Mouse (Mus musculus): Measurements from ENCODE around the gene Gm37240. TPM values are rescaled to one million over a fixed set of nuclear protein-coding genes. Genes with fewer than 3 reads are reported as not detected.

Gm37240 gene
- total RNA-seq, 2 experiments from 2014 or later, result 38.8 to 39.2 TPM

DNA sequence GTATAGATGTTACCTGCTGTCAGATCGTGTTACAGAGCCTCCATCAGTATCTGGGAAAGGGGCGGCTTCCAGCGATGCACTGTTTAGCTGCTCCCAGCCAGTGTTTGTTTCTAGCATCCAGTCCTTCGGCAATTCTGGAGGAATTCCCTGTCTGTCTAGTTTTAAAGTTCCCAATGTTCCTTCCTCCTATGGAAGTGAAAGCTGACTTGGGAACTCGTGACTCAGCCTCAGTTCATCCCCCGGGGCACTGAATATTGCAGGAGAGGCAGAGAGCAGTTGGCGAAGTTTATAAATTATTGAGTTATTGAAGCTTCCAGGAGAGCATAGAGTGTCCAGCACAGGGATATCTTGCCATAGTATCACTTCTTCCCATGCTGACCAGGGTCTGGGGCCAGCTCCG is 697.5 kb downstream of the Gm37240 start:
- intact Hi-C loops (cut with DNase I), result no loop called here

GRCm38 (mm10) chr3:85188364-85188763 is 699.0 kb downstream of the Gm37240 start:
- intact Hi-C loops (cut with DNase I), result no loop called here
- no peak for DNase-seq (ENCODE audit: low spot score)

More for the DNA sequence above, 697.5 kb downstream of the Gm37240 start:
- DNase-seq (ENCODE audit: low spot score), result no peak

GRCm38 (mm10) chr3:85186661-85187076 is 700.6 kb downstream of the Gm37240 start:
- intact Hi-C loops (cut with DNase I), result no loop called here
- DNase-seq (ENCODE audit: low spot score), result no peak

DNA sequence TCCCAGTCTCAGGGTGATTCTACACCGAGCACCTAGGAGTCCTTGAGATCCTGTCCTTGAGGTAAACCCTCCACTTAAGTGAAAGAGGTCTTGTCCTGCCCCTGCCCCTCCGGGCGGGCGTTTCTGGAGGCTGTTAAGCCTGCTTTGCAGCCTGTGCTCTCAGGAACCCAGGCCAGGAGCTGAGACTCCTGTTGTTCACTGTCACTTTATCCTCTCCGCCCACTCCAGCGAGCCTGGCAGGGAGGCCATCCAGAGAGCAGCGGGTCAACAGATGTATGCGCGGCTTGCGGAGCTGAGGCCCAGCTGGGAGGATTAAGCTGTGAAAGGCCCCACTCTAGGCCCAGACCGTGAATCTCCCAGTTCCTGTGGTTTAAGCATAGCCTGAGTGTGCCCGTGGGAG is 701.5 kb downstream of the Gm37240 start:
- intact Hi-C loops (cut with DNase I), result no loop called here
- DNase-seq (ENCODE audit: low spot score), result no peak

DNA sequence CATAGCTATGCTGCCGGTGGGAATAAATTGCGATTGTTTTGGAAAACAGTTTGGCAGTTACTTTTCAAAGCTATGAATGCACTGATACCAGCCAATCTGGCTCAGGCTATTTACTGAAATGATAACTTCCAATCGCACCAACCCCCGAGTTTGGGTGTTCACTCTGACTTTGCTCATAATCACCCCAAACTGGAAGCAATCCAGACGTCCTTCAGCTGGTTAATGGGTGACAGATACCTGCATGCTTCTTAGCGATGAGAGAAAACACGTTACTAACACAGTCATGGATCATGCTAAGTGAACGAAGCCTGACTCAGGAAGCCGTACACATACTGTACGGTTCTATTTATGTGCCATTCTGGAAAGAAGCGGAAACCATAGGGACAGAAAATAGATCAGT is 702.4 kb downstream of the Gm37240 start:
- intact Hi-C loops (cut with DNase I), result no loop called here

GRCm38 (mm10) chr3:85184151-85184550 is 703.2 kb downstream of the Gm37240 start:
- DNase-seq (ENCODE audit: low spot score), result no peak
- intact Hi-C loops (cut with DNase I), result no loop called here

More for the DNA sequence above, 702.4 kb downstream of the Gm37240 start:
- DNase-seq (ENCODE audit: low spot score), result no peak

DNA sequence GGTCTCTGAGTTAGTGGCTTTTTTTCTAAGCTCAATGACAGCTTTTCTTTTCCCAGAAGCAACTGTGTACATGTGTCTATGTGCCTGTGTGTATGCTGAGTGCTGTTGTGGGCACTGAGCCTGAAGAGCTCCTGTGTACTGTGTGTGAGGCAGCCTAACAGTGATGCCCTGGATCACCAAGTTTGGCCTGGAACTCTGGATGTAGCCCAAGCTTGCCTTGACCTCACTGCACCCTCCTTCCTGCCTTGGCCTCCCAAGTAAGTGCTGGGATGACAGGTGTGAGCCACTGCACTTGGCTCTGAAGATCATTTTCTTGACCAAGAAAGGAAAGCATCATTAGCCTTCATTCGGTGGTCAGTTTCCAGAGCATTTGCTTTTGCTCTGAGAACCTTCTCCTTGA is 710.6 kb downstream of the Gm37240 start:
- no peak for DNase-seq (ENCODE audit: low spot score)
- intact Hi-C loops (cut with DNase I), result no loop called here

- intact Hi-C loops (cut with DNase I), result no loop called here
- no peak for DNase-seq (ENCODE audit: low spot score)
Measured at GRCm38 (mm10) chr3:85174542-85175469, 712.5 kb downstream of the Gm37240 start.

DNA sequence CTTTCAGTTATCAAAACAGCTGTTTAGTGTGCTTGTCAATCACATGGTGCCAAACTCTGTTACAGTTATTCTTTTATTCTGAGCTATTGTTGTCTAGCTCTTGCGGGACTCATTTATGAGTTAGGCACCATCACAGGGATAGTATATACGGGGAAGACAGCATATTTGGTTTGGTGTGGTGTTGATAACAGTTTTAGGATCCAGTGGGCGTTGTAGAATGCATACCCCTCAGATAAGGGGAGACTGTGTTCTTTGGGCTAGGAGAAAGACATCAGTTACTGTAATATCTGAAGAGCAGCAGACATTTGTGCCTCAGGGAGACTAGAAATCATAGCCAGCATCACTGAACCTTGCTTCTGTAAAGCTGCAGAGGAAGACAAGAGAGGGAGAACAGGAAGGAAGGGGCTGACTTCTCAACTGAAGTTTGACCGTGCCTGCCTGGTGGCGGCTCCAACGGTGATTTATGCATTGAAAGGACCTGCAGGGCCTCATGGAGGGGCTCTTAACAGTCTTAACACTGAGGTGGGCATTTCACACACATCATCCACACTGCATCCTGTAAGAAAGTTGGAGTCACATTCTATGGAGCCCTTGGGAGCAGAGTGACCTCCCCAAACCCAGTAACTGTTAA is 713.8 kb downstream of the Gm37240 start:
- intact Hi-C loops (cut with DNase I), result no loop called here

DNA sequence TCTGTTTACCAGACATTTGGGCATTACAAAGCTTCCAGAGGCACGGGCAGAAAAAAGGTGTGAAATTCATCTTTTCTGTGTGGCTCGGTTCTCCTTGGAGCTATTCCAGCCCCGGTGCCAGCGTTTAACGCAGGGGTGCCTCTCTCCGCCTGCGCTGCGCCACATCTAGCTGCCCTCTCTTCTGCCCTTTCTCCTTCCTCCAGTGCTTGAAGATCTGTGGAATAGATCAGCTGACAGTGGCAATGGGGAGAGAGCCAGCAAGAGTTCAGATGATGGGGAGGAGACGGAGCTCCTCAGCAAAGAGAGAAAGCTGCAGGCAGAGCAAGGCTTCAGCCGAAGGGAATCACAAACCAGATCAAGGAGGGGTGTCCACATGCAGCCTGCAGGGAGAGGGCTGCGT is 714.8 kb downstream of the Gm37240 start:
- no peak for DNase-seq (ENCODE audit: low spot score)
- intact Hi-C loops (cut with DNase I), result no loop called here

More for the DNA sequence above, 713.8 kb downstream of the Gm37240 start:
- no peak for DNase-seq (ENCODE audit: low spot score)

GRCm38 (mm10) chr3:85172096-85172495 is 715.2 kb downstream of the Gm37240 start:
- DNase-seq (ENCODE audit: low spot score), result no peak
- intact Hi-C loops (cut with DNase I), result no loop called here

DNA sequence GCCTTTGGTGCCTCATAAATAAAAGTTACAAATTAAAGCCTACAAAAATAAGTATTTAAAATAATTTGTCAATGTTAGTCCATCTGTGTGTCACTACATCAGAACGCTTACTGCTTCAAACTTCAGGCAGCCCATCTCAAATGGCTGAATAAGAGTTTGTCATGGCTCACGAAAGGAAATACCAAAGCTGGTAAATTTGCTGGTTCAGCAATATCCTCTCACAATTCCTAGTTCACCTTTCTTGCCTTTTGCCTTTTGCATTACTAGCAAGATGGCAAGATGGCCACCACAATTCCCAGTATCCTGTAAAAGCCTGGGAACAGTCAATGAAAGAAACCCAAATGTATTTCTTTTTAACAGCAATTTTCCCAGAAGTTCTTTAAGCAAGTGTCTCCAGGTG is 718.5 kb downstream of the Gm37240 start:
- DNase-seq (ENCODE audit: low spot score), result no peak
- intact Hi-C loops (cut with DNase I), result no loop called here

DNA sequence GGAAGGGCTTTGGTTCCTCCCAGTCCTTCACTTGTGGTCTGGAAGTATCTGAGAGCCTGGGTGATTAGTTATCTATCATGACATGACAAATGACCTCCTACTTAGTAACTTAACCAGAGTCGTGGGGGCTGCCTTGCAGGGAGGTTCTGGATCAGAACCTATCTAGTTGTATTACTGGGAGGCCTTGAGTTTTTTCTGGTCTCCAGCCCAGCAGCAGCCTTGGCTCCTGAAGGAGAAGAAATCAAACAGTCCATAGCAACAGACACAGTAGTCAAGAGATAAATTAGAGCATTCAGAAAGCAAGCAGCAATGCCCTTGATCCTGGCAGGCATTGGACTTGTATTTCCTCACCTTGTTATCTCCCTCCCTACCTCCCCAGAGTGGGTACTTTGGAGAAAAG is 722.4 kb downstream of the Gm37240 start:
- intact Hi-C loops (cut with DNase I), result no loop called here

GRCm38 (mm10) chr3:85163396-85163795 is 723.9 kb downstream of the Gm37240 start:
- intact Hi-C loops (cut with DNase I), result no loop called here
- no peak for DNase-seq (ENCODE audit: low spot score)

More for the DNA sequence above, 722.4 kb downstream of the Gm37240 start:
- no peak for DNase-seq (ENCODE audit: low spot score)

DNA sequence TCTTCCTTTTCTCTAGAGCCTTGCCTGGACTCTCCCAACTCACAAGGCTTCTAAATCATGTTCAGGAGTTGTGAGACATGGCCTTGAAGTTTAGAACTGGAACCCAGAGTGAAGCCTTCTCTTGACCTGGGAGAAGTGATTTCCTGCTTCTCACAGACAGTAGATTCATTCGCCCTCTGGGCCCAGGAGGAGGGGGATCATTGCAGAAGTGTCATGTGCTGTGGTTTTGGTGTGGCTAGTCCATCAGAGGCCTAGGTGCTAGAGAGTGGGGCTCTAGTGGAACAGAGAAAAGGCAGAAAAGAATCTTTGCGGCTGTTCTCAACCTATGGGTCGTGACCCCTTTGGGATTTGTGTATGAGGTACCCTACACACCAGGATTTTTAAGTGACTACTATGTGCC is 724.9 kb downstream of the Gm37240 start:
- intact Hi-C loops (cut with DNase I), result no loop called here
- DNase-seq (ENCODE audit: low spot score), result no peak

DNA sequence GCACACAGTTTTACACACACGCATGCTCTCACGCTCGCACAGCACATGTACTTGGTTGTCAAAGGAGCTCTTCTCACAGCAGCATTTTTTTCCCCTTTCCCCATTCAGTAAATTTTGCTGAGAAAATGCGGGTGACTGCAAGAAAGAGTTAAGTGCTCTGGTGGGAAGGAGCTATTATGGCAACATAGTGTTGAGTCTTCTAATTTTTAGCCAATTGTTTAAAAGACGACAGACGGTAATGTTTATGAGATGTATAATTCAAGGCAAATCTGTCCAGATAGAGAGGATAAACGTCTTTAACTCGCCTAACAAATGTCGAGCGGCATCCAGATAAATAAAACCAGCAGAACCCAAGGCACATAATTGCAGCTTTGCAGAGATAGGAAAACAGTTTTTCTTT is 726.5 kb downstream of the Gm37240 start:
- intact Hi-C loops (cut with DNase I), result no loop called here
- no peak for DNase-seq (ENCODE audit: low spot score)

GRCm38 (mm10) chr3:85159631-85160030 is 727.7 kb downstream of the Gm37240 start:
- no peak for DNase-seq (ENCODE audit: low spot score)

DNA sequence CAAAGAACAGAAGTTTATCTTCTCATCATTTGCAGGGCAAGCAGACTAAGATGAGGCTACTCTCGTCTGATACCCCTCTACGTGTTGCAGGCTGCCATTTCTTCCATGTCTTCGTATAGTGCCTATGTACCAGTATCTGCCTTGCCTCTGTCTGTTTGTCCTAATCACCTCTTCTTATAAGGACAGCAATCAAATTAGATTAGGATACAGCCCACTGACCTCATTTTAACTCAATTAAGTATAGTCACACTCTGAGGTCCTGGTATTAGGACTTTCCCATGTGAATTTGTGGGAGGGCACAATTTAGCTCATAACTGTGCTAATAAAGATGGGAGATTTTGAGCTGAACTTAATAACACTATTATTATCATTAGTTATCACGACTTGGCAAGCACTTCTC is 738.5 kb downstream of the Gm37240 start:
- intact Hi-C loops (cut with DNase I), result no loop called here

More at GRCm38 (mm10) chr3:85159631-85160030, 727.7 kb downstream of the Gm37240 start:
- intact Hi-C loops (cut with DNase I), result no loop called here

DNA sequence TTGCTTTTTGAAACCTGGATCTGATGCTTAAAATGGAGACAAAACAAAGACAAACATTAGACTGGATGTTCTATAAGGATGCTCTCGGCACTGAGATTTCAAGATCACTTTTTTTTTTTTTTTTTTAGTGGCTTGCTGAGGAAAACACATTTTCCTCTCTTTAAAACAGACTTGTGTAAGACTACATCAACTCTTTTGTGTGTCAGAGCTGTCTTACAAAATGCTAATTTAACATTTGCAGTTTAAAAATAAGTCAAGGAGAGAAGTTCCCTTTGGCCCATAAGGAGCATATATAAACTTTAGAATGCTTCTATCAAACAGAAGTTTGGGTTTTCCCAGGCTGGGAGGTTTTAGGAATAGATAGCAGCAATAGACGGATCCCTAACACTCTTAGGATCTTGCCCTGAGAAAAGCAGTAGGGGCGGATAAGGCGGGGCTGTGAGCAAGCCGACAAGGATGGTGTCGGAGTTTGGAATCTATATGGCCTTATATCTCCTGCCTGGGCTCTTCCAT is 739.2 kb downstream of the Gm37240 start:
- intact Hi-C loops (cut with DNase I), result no loop called here
- no peak for DNase-seq (ENCODE audit: low spot score)

More for the DNA sequence above, 738.5 kb downstream of the Gm37240 start:
- no peak for DNase-seq (ENCODE audit: low spot score)

GRCm38 (mm10) chr3:85145568-85145967 is 741.8 kb downstream of the Gm37240 start:
- DNase-seq (ENCODE audit: low spot score), result no peak
- intact Hi-C loops (cut with DNase I), result no loop called here

GRCm38 (mm10) chr3:85145076-85145475 is 742.2 kb downstream of the Gm37240 start:
- intact Hi-C loops (cut with DNase I), result no loop called here
- DNase-seq (ENCODE audit: low spot score), result no peak
